In the genomic region with DNA sequence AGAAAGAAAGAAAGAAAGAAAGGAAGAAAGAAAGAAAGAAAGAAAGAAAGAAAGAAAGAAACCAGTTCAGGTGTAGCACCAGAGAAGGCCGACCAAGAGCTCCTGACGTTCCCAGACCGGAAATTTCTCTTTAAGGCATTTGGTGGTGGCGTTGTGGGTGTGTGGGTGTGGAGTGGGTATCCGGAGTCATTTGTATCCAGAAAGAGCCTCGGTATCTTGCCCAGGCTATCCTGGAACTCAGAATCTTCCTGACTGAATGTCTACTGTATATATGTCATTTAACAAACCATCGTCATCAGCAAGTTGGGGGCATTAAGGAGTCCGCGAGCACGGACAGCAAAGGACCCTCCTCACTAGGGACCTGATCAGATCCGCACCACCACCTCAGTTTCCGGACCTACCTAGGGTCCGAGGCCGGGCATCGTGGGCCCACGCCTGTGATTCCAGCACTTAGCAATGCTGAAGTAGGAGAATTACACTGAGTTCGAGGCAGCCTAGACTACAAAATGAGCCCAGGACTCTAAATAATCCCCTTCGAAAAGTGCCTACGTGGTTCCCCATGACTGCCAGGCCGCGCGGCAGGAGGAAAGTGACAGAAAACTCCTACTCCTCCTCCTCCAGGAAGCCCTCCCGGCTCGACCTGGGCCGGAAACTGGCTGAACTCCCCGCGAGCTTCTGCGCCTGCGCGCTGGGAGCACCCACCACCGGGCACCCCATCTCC, we compare ENCODE assay signal across 8 mouse cellular contexts. TPM values are rescaled to one million over a fixed set of nuclear protein-coding genes. Genes with fewer than 3 reads are reported as not detected.
A peak's percentile ranks its signal among the peaks of the same experiment; 100 is the strongest.
DNase-seq lines count a peak whose midpoint lies in the region; ATAC-seq and TF ChIP-seq lines count a peak whose summit lies in the region.

No protein-coding gene starts in this region.

- H3K4me3 ChIP-seq in heart, embryonic 13.5 days, result peak overlapping the region; percentile 91
- H3K4me3 ChIP-seq in forebrain, embryonic 13.5 days, result peak overlapping the region; percentile 75
- H3K4me3 ChIP-seq in liver, postnatal 0 days (ENCODE audit: low read depth, low read length), result peak overlapping the region; percentile 62

- H3K4me2 ChIP-seq in heart, embryonic 13.5 days, result peak overlapping the region; percentile 98
- H3K4me2 ChIP-seq in forebrain, embryonic 13.5 days, result peak overlapping the region; percentile 93
- peak overlapping the region; percentile 98 for H3K4me2 ChIP-seq in liver, postnatal 0 days (ENCODE audit: low read depth, low read length)

- no peaks in the 10 kb centered on the region for H3K9me3 ChIP-seq in heart, embryonic 13.5 days
- H3K9me3 ChIP-seq in forebrain, embryonic 13.5 days (replicated peaks), result no peaks in the 10 kb centered on the region
- H3K9me3 ChIP-seq in liver, postnatal 0 days (ENCODE audit: low read length), result no peaks in the 10 kb centered on the region

- no peaks in the 10 kb centered on the region; the same call in none of the 2 replicates for H3K27me3 ChIP-seq in heart, embryonic 13.5 days (replicated peaks)
- H3K27me3 ChIP-seq in forebrain, embryonic 13.5 days, result no peaks in the 10 kb centered on the region
- H3K27me3 ChIP-seq in liver, postnatal 0 days (ENCODE audit: insufficient read depth, low read length), result no peaks in the 10 kb centered on the region

- no peak for TF ChIP-seq EP300 in liver, postnatal 0 days (IDR thresholded peaks at IDR 0.05; ENCODE audit: low read depth)

- no peak for DNase-seq in heart, adult 18-20 months
- peak; percentile 58 for DNase-seq in CD4-positive helper T cell, adult 2 months (ENCODE audit: low read depth, low spot score)
- no peak for DNase-seq in liver, postnatal 0 days
- DNase-seq in adrenal gland, postnatal 36 days, result no peak
- no peak for DNase-seq in T-cell, adult 2 months (ENCODE audit: low spot score)
- DNase-seq in thymus, postnatal 36 days, result no peak

- H3K4me1 ChIP-seq in heart, embryonic 13.5 days, result peaks cover 37% of the 10 kb centered on the region
- H3K4me1 ChIP-seq in forebrain, embryonic 13.5 days, result peaks cover 35% of the 10 kb centered on the region
- H3K4me1 ChIP-seq in liver, postnatal 0 days (ENCODE audit: insufficient read depth), result peaks cover 22% of the 10 kb centered on the region

- 5% methylated on average over 31 of the region's 31 CpGs for WGBS in heart, embryonic 13.5 days
- WGBS in forebrain, embryonic 13.5 days, result 5% methylated on average over 31 of the region's 31 CpGs
- 3% methylated on average over 31 of the region's 31 CpGs for WGBS in liver, postnatal 0 days (ENCODE audit: insufficient replicate concordance)

- H3K36me3 ChIP-seq in heart, embryonic 13.5 days, result peaks cover 9% of the 10 kb centered on the region
- peaks cover 8% of the 10 kb centered on the region for H3K36me3 ChIP-seq in forebrain, embryonic 13.5 days (ENCODE audit: poor library complexity, severe bottlenecking)
- H3K36me3 ChIP-seq in liver, postnatal 0 days (replicated peaks; ENCODE audit: insufficient read depth, low read length), result peaks cover 5% of the 10 kb centered on the region; the same call in 1 of the 2 replicates

- no peak for TF ChIP-seq CTCF in liver, postnatal 0 days (IDR thresholded peaks at IDR 0.05; ENCODE audit: low read depth)

- H3K27ac ChIP-seq in heart, embryonic 13.5 days (replicated peaks), result peak overlapping the region; percentile 76
- H3K27ac ChIP-seq in forebrain, embryonic 13.5 days, result peak overlapping the region; percentile 84
- H3K27ac ChIP-seq in liver, postnatal 0 days (ENCODE audit: low read depth), result peak overlapping the region; percentile 58

- peak overlapping the region; percentile 91 for H3K9ac ChIP-seq in heart, embryonic 13.5 days
- peak overlapping the region; percentile 83 for H3K9ac ChIP-seq in forebrain, embryonic 13.5 days
- peak overlapping the region; percentile 73 for H3K9ac ChIP-seq in liver, postnatal 0 days (replicated peaks)

- ATAC-seq in heart, embryonic 13.5 days (ENCODE audit: extremely low read depth, insufficient number of reproducible peaks, low FRiP score, low TSS enrichment), result no peak
- ATAC-seq in forebrain, embryonic 13.5 days, result 0 out of 2 replicates have a peak, but pooled peaks have one; percentile 0
- ATAC-seq in liver, postnatal 0 days, result no peak

RNA-seq across cellular contexts. Expression of a gene that starts 0.9 kb away (rescaled TPM):
- polyA plus RNA-seq in heart, embryonic 13.5 days (2015; fragmentation: Nextera tagmentation; extraction: Ambion mirVana), result 88.5 and 89.0 TPM in 2 replicates
- total RNA-seq in heart, adult 18-20 months (2021), result 10 to 100 TPM; 42.4 to 46.2 TPM
- 169 and 179 TPM in 2 replicates for polyA plus RNA-seq in forebrain, embryonic 13.5 days (2015; fragmentation: Nextera tagmentation; extraction: Ambion mirVana)
- 34.3 and 37.9 TPM in 2 replicates for polyA plus RNA-seq in liver, postnatal 0 days (2015; fragmentation: Nextera tagmentation; extraction: Ambion mirVana)
- total RNA-seq in adrenal gland, postnatal 36 days (2021), result 10 to 100 TPM; 54.7 to 57.2 TPM

RNA-seq across cellular contexts. Expression of a gene that starts 9.7 kb away (rescaled TPM):
- polyA plus RNA-seq in heart, embryonic 13.5 days (2015; fragmentation: Nextera tagmentation; extraction: Ambion mirVana), result 1.5 TPM in 2 replicates
- total RNA-seq in heart, adult 18-20 months (2021), result 10 to 100 TPM; 13.7 to 14.4 TPM
- polyA plus RNA-seq in forebrain, embryonic 13.5 days (2015; fragmentation: Nextera tagmentation; extraction: Ambion mirVana), result 11.2 and 13.5 TPM in 2 replicates
- 0.19 and 0.45 TPM in 2 replicates for polyA plus RNA-seq in liver, postnatal 0 days (2015; fragmentation: Nextera tagmentation; extraction: Ambion mirVana)
- 1 to 10 TPM; 2.3 to 4.0 TPM for total RNA-seq in adrenal gland, postnatal 36 days (2021)

RNA-seq across cellular contexts. Expression of a gene that starts 19.8 kb away (rescaled TPM):
- 0.06 and 0.09 TPM in 2 replicates for polyA plus RNA-seq in heart, embryonic 13.5 days (2015; fragmentation: Nextera tagmentation; extraction: Ambion mirVana)
- not detected for total RNA-seq in heart, adult 18-20 months (2021)
- polyA plus RNA-seq in forebrain, embryonic 13.5 days (2015; fragmentation: Nextera tagmentation; extraction: Ambion mirVana), result 0.50 and 0.67 TPM in 2 replicates
- polyA plus RNA-seq in liver, postnatal 0 days (2015; fragmentation: Nextera tagmentation; extraction: Ambion mirVana), result not detected in 2 replicates
- not detected for total RNA-seq in adrenal gland, postnatal 36 days (2021)

RNA-seq across cellular contexts. Expression of a gene that starts 24.4 kb away (rescaled TPM):
- 3,040 and 3,097 TPM in 2 replicates for polyA plus RNA-seq in heart, embryonic 13.5 days (2015; fragmentation: Nextera tagmentation; extraction: Ambion mirVana)
- 1,000 to 10,000 TPM; 1,029 to 1,075 TPM for total RNA-seq in heart, adult 18-20 months (2021)
- 3,255 and 3,517 TPM in 2 replicates for polyA plus RNA-seq in forebrain, embryonic 13.5 days (2015; fragmentation: Nextera tagmentation; extraction: Ambion mirVana)
- polyA plus RNA-seq in liver, postnatal 0 days (2015; fragmentation: Nextera tagmentation; extraction: Ambion mirVana), result 2,490 and 2,569 TPM in 2 replicates
- total RNA-seq in adrenal gland, postnatal 36 days (2021), result 1,000 to 10,000 TPM; 1,312 to 1,373 TPM

RNA-seq across cellular contexts. Expression of a gene that starts 32.9 kb away (rescaled TPM):
- 32.5 and 35.0 TPM in 2 replicates for polyA plus RNA-seq in heart, embryonic 13.5 days (2015; fragmentation: Nextera tagmentation; extraction: Ambion mirVana)
- total RNA-seq in heart, adult 18-20 months (2021), result 10 to 100 TPM; 18.9 to 19.8 TPM
- polyA plus RNA-seq in forebrain, embryonic 13.5 days (2015; fragmentation: Nextera tagmentation; extraction: Ambion mirVana), result 57.0 and 58.2 TPM in 2 replicates
- 8.3 and 8.7 TPM in 2 replicates for polyA plus RNA-seq in liver, postnatal 0 days (2015; fragmentation: Nextera tagmentation; extraction: Ambion mirVana)
- 10 to 100 TPM; 25.6 to 42.0 TPM for total RNA-seq in adrenal gland, postnatal 36 days (2021)
